ENCODE assay signal across 8 mouse cellular contexts in genomic region chr7:19668947-19669721, GRCm38 (mm10). TPM values are rescaled to one million over a fixed set of nuclear protein-coding genes. Genes with fewer than 3 reads are reported as not detected.
DNase-seq lines count a peak whose midpoint lies in the region; ATAC-seq lines count a peak whose summit lies in the region.

No protein-coding gene starts in this region.

- peak; percentile 68 for ATAC-seq in common myeloid progenitor, adult 5-6 weeks (replicated peaks; ENCODE audit: low read depth, poor library complexity, severe bottlenecking)
- peak; percentile 60 for ATAC-seq in megakaryocyte progenitor cell, adult 5-6 weeks (replicated peaks; ENCODE audit: poor library complexity)

- DNase-seq in ZHBTc4 (ENCODE audit: low read depth, low spot score): peak; percentile 96
- peak; percentile 89 to 90 for DNase-seq in gastrocnemius, adult 8-10 months (ENCODE audit: low spot score in 2 of 2)
- DNase-seq in induced T-regulatory cell, adult 2 months (ENCODE audit: low read depth): peak; percentile 94
- peak; percentile 84 to 97 for DNase-seq in left cerebral cortex, adult 9 months (ENCODE audit: low spot score in 2 of 2)
- peak; percentile 95 for DNase-seq in right cerebral cortex, postnatal 14 days
- DNase-seq in urinary bladder, postnatal 36 days (ENCODE audit: low spot score in 2 of 2): peak; percentile 81 to 89

RNA-seq across cellular contexts. Expression of gene Clptm1, which starts 4.3 kb away (rescaled TPM):
- 28.0 and 29.1 TPM in 2 replicates for total RNA-seq in common myeloid progenitor, adult 5-6 weeks (2017)
- total RNA-seq in gastrocnemius, adult 8-10 months (2022): 10 to 100 TPM; 49.6 to 55.5 (median 51.0) TPM
- 47.3 and 57.1 TPM in 2 replicates for total RNA-seq in megakaryocyte progenitor cell, adult 5-6 weeks (2015)
- 25.7 and 30.0 TPM in 2 replicates for total RNA-seq in megakaryocyte progenitor cell, adult 5-6 weeks (2017)

RNA-seq across cellular contexts. Expression of gene Apoc2, which starts 8.6 kb away (rescaled TPM):
- total RNA-seq in common myeloid progenitor, adult 5-6 weeks (2017): not detected in 2 replicates
- total RNA-seq in gastrocnemius, adult 8-10 months (2022): not detected
- total RNA-seq in megakaryocyte progenitor cell, adult 5-6 weeks (2015): 1.7 and 2.7 TPM in 2 replicates
- 2.2 and 5.2 TPM in 2 replicates for total RNA-seq in megakaryocyte progenitor cell, adult 5-6 weeks (2017)

RNA-seq across cellular contexts. Expression of gene Gm44805, which starts 12.1 kb away (rescaled TPM):
- total RNA-seq in common myeloid progenitor, adult 5-6 weeks (2017): not detected in 2 replicates
- total RNA-seq in gastrocnemius, adult 8-10 months (2022): not detected
- not detected in 2 replicates for total RNA-seq in megakaryocyte progenitor cell, adult 5-6 weeks (2015)
- not detected in 2 replicates for total RNA-seq in megakaryocyte progenitor cell, adult 5-6 weeks (2017)

RNA-seq across cellular contexts. Expression of gene Apoc4, which starts 12.1 kb away (rescaled TPM):
- not detected in 2 replicates for total RNA-seq in common myeloid progenitor, adult 5-6 weeks (2017)
- not detected for total RNA-seq in gastrocnemius, adult 8-10 months (2022)
- not detected in 2 replicates for total RNA-seq in megakaryocyte progenitor cell, adult 5-6 weeks (2015)
- not detected in 2 replicates for total RNA-seq in megakaryocyte progenitor cell, adult 5-6 weeks (2017)

RNA-seq across cellular contexts. Expression of gene Apoc1, which starts 23.3 kb away (rescaled TPM):
- total RNA-seq in common myeloid progenitor, adult 5-6 weeks (2017): 7.3 TPM in 1 of 2 replicates, not detected in the other
- total RNA-seq in gastrocnemius, adult 8-10 months (2022): 1 to 10 TPM in 2 of 4 experiments, not detected in 2; 1.1 to 2.1 TPM
- total RNA-seq in megakaryocyte progenitor cell, adult 5-6 weeks (2015): 0.79 and 2.0 TPM in 2 replicates
- 1.1 and 6.4 TPM in 2 replicates for total RNA-seq in megakaryocyte progenitor cell, adult 5-6 weeks (2017)

Comparison
In these comparisons a context has a peak if more than half of its experiments do, and no peak if none do; other contexts are left out.
1. Peak in every context shown above with its lines: DNase-seq and ATAC-seq.